Mouse (Mus musculus) spleen, adult 2 months (tissue): Measurements from ENCODE around the gene Fam110c. TPM values are rescaled to one million over a fixed set of nuclear protein-coding genes. Genes with fewer than 3 reads are reported as not detected.

Experiments used
- DNase-seq, 2 experiments: peaks; one replicate each; pipeline versions ENCODE4 v3.0.0 to v3.0.0-alpha.2; 2012 to 2021; ENCODE audit warnings: low spot score in 2 of 2, low read depth in 1 of 2
- H3K27ac ChIP-seq: fragments of 200-500 bp; 2 replicates; pipeline ENCODE4 v1.5.1; 2012; ENCODE audit warnings: low read length, inconsistent platforms; ENCODE audit not compliant: insufficient read depth
- H3K27me3 ChIP-seq: fragments of 200-500 bp; 2 replicates; pipeline ENCODE4 v1.6.1; 2012; ENCODE audit warnings: mild to moderate bottlenecking, moderate library complexity, low read length, inconsistent platforms; ENCODE audit not compliant: control insufficient read depth, insufficient read depth
- H3K36me3 ChIP-seq: fragments of 200-500 bp; 2 replicates; pipeline ENCODE4 v1.6.1; 2012; ENCODE audit warnings: mild to moderate bottlenecking, low read length, inconsistent platforms; ENCODE audit not compliant: control insufficient read depth, insufficient read depth
- H3K4me1 ChIP-seq: fragments of 200-500 bp; 2 replicates; pipeline ENCODE4 v1.6.1; 2011; ENCODE audit warnings: inconsistent platforms; ENCODE audit not compliant: control insufficient read depth, insufficient read depth, insufficient read length
- H3K4me3 ChIP-seq: fragments of 200-500 bp; 2 replicates; pipeline ENCODE4 v1.5.1; 2011; ENCODE audit warnings: mild to moderate bottlenecking, inconsistent platforms; ENCODE audit not compliant: insufficient read depth, insufficient read length; ENCODE audit errors: extremely low read depth
- CTCF ChIP-seq: fragments of 200-500 bp; IDR thresholded peaks from 2 replicates; pipeline ENCODE4 v1.5.1; 2011; ENCODE audit warnings: mild to moderate bottlenecking, inconsistent platforms; ENCODE audit not compliant: insufficient read depth, insufficient read length, insufficient replicate concordance; ENCODE audit errors: extremely low read depth
- POLR2A ChIP-seq: fragments of 200-500 bp; IDR thresholded peaks from 2 replicates; pipeline ENCODE4 v1.6.1; 2011; ENCODE audit warnings: low read depth, low read length, inconsistent platforms
- WGBS: fragments of 180-500 bp; shearing (Covaris S2); methylation state at CpG from one replicate; pipeline ENCODE4 v1.1.7; 2018; 5-methylcytosine and 5-hydroxymethylcytosine counted together
- polyA plus RNA-seq: library from polyadenylated mRNA; depleted of rRNA; stranded (reverse); fragments of >200 nt; gene quantifications from 2 replicates; pipeline ENCODE4 v1.2.3, GENCODE M21; 2012; rRNA removed

Fam110c gene
- polyA plus RNA-seq, 1 experiment, result 0.18 TPM

- WGBS, result 91% methylated on average over 4 of the region's 4 CpGs
- H3K4me1 ChIP-seq, result no peaks in the 10 kb centered on the region
- H3K27me3 ChIP-seq, result no peaks in the 10 kb centered on the region
- no peak for DNase-seq
- no peak for TF ChIP-seq POLR2A
- no peaks in the 10 kb centered on the region for H3K36me3 ChIP-seq
- no peak overlapping the region for H3K4me3 ChIP-seq
- no peak overlapping the region for H3K27ac ChIP-seq
These were observed 28.2 kb downstream of the Fam110c start for GRCm38 (mm10) chr12:31101821-31102220.

GRCm38 (mm10) chr12:31116005-31116466 is 42.4 kb downstream of the Fam110c start:
- Histone ChIP-seq H3K36me3 (no peaks in the 10 kb centered on the region), H3K4me1 (no peaks in the 10 kb centered on the region), H3K27ac (no peak overlapping the region), H3K4me3 (no peak overlapping the region), H3K27me3 (no peaks in the 10 kb centered on the region)
- 22% methylated on average over 8 of the region's 8 CpGs for WGBS
- DNase-seq, result no peak
- TF ChIP-seq POLR2A, result no peak
- peak; percentile 25; the same call in 1 of the 2 replicates for TF ChIP-seq CTCF

- Histone ChIP-seq H3K4me3 (no peak overlapping the region), H3K27me3 (no peaks in the 10 kb centered on the region), H3K36me3 (no peaks in the 10 kb centered on the region), H3K4me1 (no peaks in the 10 kb centered on the region), H3K27ac (no peak overlapping the region)
- DNase-seq, result no peak
- WGBS, result 91% methylated on average over 5 of the region's 5 CpGs
- TF ChIP-seq POLR2A, result no peak
- TF ChIP-seq CTCF, result no peak
These were observed 46.9 kb downstream of the Fam110c start for GRCm38 (mm10) chr12:31120535-31120934.

- Histone ChIP-seq H3K4me3 (no peak overlapping the region), H3K27me3 (no peaks in the 10 kb centered on the region), H3K36me3 (no peaks in the 10 kb centered on the region), H3K27ac (no peak overlapping the region), H3K4me1 (no peaks in the 10 kb centered on the region)
- 61% methylated on average over 6 of the region's 6 CpGs for WGBS
- TF ChIP-seq POLR2A (no peak), CTCF (no peak)
- no peak for DNase-seq
These were observed 49.4 kb downstream of the Fam110c start for GRCm38 (mm10) chr12:31122892-31123622.

GRCm38 (mm10) chr12:31126071-31126470 is 52.4 kb downstream of the Fam110c start:
- Histone ChIP-seq H3K27ac (no peak overlapping the region), H3K4me1 (no peaks in the 10 kb centered on the region), H3K4me3 (no peak overlapping the region), H3K36me3 (no peaks in the 10 kb centered on the region), H3K27me3 (no peaks in the 10 kb centered on the region)
- DNase-seq, result no peak
- no peak for TF ChIP-seq CTCF
- WGBS, result 42% methylated on average over 1 of the region's 1 CpGs

GRCm38 (mm10) chr12:31129548-31129947 is 55.9 kb downstream of the Fam110c start:
- no peaks in the 10 kb centered on the region for H3K4me1 ChIP-seq
- no peak for TF ChIP-seq POLR2A
- TF ChIP-seq CTCF, result no peak
- no peak overlapping the region for H3K27ac ChIP-seq
- H3K4me3 ChIP-seq, result no peak overlapping the region
- no peaks in the 10 kb centered on the region for H3K36me3 ChIP-seq
- no peak for DNase-seq
- WGBS, result 86% methylated on average over 4 of the region's 4 CpGs
- H3K27me3 ChIP-seq, result no peaks in the 10 kb centered on the region

Other genes with a start within 250 kb of the Fam110c start
- gene Alkal2, start 189.5 kb upstream of the Fam110c start, polyA plus RNA-seq, result 0.14 TPM in 1 of 2 replicates, not detected in the other
- gene Acp1, start 162.3 kb upstream of the Fam110c start, polyA plus RNA-seq, result 4.1 and 7.0 TPM in 2 replicates
- 1.3 and 1.8 TPM in 2 replicates for gene Sh3yl1, start 162.2 kb upstream of the Fam110c start, polyA plus RNA-seq
- gene Gm6993, start 166.9 kb downstream of the Fam110c start, polyA plus RNA-seq, result not detected in 2 replicates
- 1.5 TPM in 2 replicates for gene Lamb1, start 191.4 kb downstream of the Fam110c start, polyA plus RNA-seq